Mouse (Mus musculus) ovary, adult 18-20 months (tissue): ENCODE measurements around the gene Ankrd44.

Source experiments
- DNase-seq: peaks from one replicate; pipeline ENCODE4 v3.0.0; 2022; ENCODE audit warnings: low spot score, mixed read lengths

Ankrd44 gene

GRCm38 (mm10) chr1:54637340-54637739 lies 288.8 kb downstream of the Ankrd44 start:
- DNase-seq, result no peak

GRCm38 (mm10) chr1:54629106-54629505 lies 297.1 kb downstream of the Ankrd44 start:
- DNase-seq, result no peak

GRCm38 (mm10) chr1:54614963-54615362 lies 311.2 kb downstream of the Ankrd44 start:
- DNase-seq, result no peak

GRCm38 (mm10) chr1:54612344-54612743 lies 313.8 kb downstream of the Ankrd44 start:
- no peak for DNase-seq

GRCm38 (mm10) chr1:54611891-54612290 lies 314.3 kb downstream of the Ankrd44 start:
- no peak for DNase-seq

GRCm38 (mm10) chr1:54606936-54607335 lies 319.3 kb downstream of the Ankrd44 start:
- no peak for DNase-seq

- DNase-seq, result no peak
These were observed 324.5 kb downstream of the Ankrd44 start for GRCm38 (mm10) chr1:54601692-54602091.

GRCm38 (mm10) chr1:54600275-54600674 lies 325.9 kb downstream of the Ankrd44 start:
- no peak for DNase-seq

GRCm38 (mm10) chr1:54597594-54598217 lies 328.5 kb downstream of the Ankrd44 start:
- no peak for DNase-seq

- no peak for DNase-seq
These were observed 330.0 kb downstream of the Ankrd44 start for GRCm38 (mm10) chr1:54596151-54596550.
